8 mouse cellular contexts compared by ENCODE assay signal in the genomic region with DNA sequence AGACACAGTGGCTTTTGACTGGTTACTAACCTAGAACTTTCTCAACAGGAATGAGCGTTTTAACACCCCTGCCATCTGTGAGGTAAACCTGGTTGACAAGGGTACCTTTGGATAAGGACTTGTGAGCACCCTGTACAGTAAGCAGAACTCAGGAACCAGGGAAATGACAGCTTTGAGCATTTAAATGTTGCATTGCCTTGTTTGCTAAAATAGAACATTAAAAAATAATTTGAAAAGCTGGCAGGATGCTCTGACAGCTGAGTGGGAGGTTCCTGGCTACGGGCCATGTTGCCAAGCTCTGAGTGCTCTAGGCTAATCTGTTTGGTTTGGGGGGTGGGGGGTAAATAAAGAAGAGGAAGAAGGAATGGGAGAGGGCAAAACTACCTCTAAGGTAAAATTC.
DNase-seq lines count a peak whose midpoint lies in the region; ATAC-seq and TF ChIP-seq lines count a peak whose summit lies in the region.

No protein-coding gene starts in this region.

- H3K27me3 ChIP-seq in kidney, embryonic 15.5 days: no peaks in the 10 kb centered on the region
- no peaks in the 10 kb centered on the region for H3K27me3 ChIP-seq in hindbrain, embryonic 13.5 days

- H3K4me1 ChIP-seq in kidney, embryonic 15.5 days: peaks cover 15% of the 10 kb centered on the region
- H3K4me1 ChIP-seq in hindbrain, embryonic 13.5 days (replicated peaks): peaks cover 23% of the 10 kb centered on the region

- no peak for TF ChIP-seq CTCF in brain, embryonic 14.5 days (IDR thresholded peaks at IDR 0.05; ENCODE audit: borderline replicate concordance, extremely low read depth, insufficient read depth, insufficient read length)

- DNase-seq in kidney, adult 8-10 months: no peak
- DNase-seq in brain, embryonic 14.5 days (ENCODE audit: low read depth): peak; percentile 87
- DNase-seq in lung, postnatal 10 days: peak; percentile 70
- no peak for DNase-seq in ovary, postnatal 14 days (ENCODE audit: low spot score)
- DNase-seq in urinary bladder, postnatal 25 days (ENCODE audit: low spot score): no peak

- no peaks in the 10 kb centered on the region for H3K36me3 ChIP-seq in kidney, embryonic 15.5 days
- H3K36me3 ChIP-seq in hindbrain, embryonic 13.5 days: no peaks in the 10 kb centered on the region

- H3K9me3 ChIP-seq in kidney, embryonic 15.5 days (replicated peaks): 0 out of 2 replicates have a peak, but pooled peaks cover 5% of the 10 kb centered on the region
- no peaks in the 10 kb centered on the region for H3K9me3 ChIP-seq in hindbrain, embryonic 13.5 days

- 0 out of 2 replicates have a peak overlapping the region, but pooled peaks have one; percentile 37 for H3K4me2 ChIP-seq in kidney, embryonic 15.5 days
- 0 out of 2 replicates have a peak overlapping the region, but pooled peaks have one; percentile 4 for H3K4me2 ChIP-seq in hindbrain, embryonic 13.5 days

- 31% methylated on average over 2 of the region's 2 CpGs for WGBS in kidney, embryonic 15.5 days
- WGBS in hindbrain, embryonic 13.5 days: 23% methylated on average over 2 of the region's 2 CpGs

- no peak for TF ChIP-seq POLR2A in brain, embryonic 14.5 days (IDR thresholded peaks at IDR 0.05; ENCODE audit: borderline replicate concordance, extremely low read depth, insufficient read depth, insufficient read length, poor library complexity, severe bottlenecking)

- no peak for ATAC-seq in kidney, embryonic 15.5 days (replicated peaks; ENCODE audit: low FRiP score)
- peak; percentile 36; the same call in 1 of the 2 replicates for ATAC-seq in hindbrain, embryonic 13.5 days (ENCODE audit: low FRiP score)
- no peak for ATAC-seq in erythroblast, adult 5-6 weeks (replicated peaks; ENCODE audit: low FRiP score, poor library complexity, severe bottlenecking)

- no peak overlapping the region for H3K27ac ChIP-seq in kidney, embryonic 15.5 days
- H3K27ac ChIP-seq in hindbrain, embryonic 13.5 days: peak overlapping the region; percentile 69; the same call in 1 of the 2 replicates

- no peak overlapping the region for H3K4me3 ChIP-seq in kidney, embryonic 15.5 days (replicated peaks)
- H3K4me3 ChIP-seq in hindbrain, embryonic 13.5 days: no peak overlapping the region

- H3K9ac ChIP-seq in kidney, embryonic 15.5 days: no peak overlapping the region
- H3K9ac ChIP-seq in hindbrain, embryonic 13.5 days: no peak overlapping the region

Comparison
In these comparisons a context has a peak if more than half of its experiments do, and no peak if none do; other contexts are left out.
1. DNase-seq: peak in brain, embryonic 14.5 days (single experiment) and lung, postnatal 10 days (single experiment); none in kidney, adult 8-10 months (0 of 2), ovary, postnatal 14 days (single experiment) and urinary bladder, postnatal 25 days (single experiment).